Comparison of ENCODE assay signal across 8 mouse cellular contexts in the genomic region with DNA sequence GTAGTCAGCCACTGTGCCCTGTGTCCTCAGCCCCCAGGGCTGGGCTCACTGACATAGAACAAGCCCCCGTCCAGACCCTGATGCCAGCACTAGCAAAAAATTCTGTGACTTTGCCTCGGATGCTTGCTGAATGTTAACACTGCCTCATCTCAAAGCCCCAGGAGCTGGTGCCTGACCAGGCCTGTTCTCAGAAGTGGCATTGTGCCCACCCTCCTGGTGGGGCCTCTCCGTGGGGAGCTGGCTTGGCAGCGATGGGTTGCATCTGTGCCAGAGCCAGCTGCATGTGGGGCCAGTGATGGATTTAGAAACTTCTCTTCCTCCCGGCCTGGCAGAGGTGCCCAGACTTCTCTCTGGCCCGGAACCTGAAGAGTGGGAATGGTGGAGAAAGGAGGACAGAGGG. TPM values are rescaled to one million over a fixed set of nuclear protein-coding genes. Genes with fewer than 3 reads are reported as not detected.
DNase-seq lines count a peak whose midpoint lies in the region; ATAC-seq lines count a peak whose summit lies in the region.

No protein-coding gene starts in this region.

- 39% methylated on average over 6 of the region's 6 CpGs for WGBS in embryonic facial prominence, embryonic 15.5 days
- 59% methylated on average over 6 of the region's 6 CpGs for WGBS in heart, embryonic 13.5 days

- peak overlapping the region; percentile 93 for H3K27ac ChIP-seq in embryonic facial prominence, embryonic 15.5 days (replicated peaks)
- peak overlapping the region; percentile 93 for H3K27ac ChIP-seq in heart, embryonic 13.5 days (replicated peaks)

- H3K36me3 ChIP-seq in embryonic facial prominence, embryonic 15.5 days: no peaks in the 10 kb centered on the region
- no peaks in the 10 kb centered on the region for H3K36me3 ChIP-seq in heart, embryonic 13.5 days

- H3K4me1 ChIP-seq in embryonic facial prominence, embryonic 15.5 days: peaks cover 47% of the 10 kb centered on the region
- H3K4me1 ChIP-seq in heart, embryonic 13.5 days: peaks cover 56% of the 10 kb centered on the region

- peak; percentile 73 for ATAC-seq in embryonic facial prominence, embryonic 15.5 days (ENCODE audit: insufficient number of reproducible peaks, low FRiP score, low TSS enrichment, low read depth)
- ATAC-seq in heart, embryonic 13.5 days (ENCODE audit: extremely low read depth, insufficient number of reproducible peaks, low FRiP score, low TSS enrichment): no peak

- no peak overlapping the region for H3K4me3 ChIP-seq in embryonic facial prominence, embryonic 15.5 days (replicated peaks)
- no peak overlapping the region for H3K4me3 ChIP-seq in heart, embryonic 13.5 days

- DNase-seq in urinary bladder, postnatal 25 days (ENCODE audit: low spot score): peak; percentile 22
- no peak for DNase-seq in urinary bladder, adult 2 months (ENCODE audit: low spot score)
- DNase-seq in left cerebral cortex, postnatal 10 days (ENCODE audit: extremely low spot score in 1 of 2, low spot score in 2 of 2): peak; percentile 89 to 91
- peak; percentile 84 for DNase-seq in right cerebral cortex, postnatal 4 days
- DNase-seq in B cell, adult 2 months: no peak
- no peak for DNase-seq in thymus, postnatal 4 days

- H3K27me3 ChIP-seq in embryonic facial prominence, embryonic 15.5 days: no peaks in the 10 kb centered on the region
- H3K27me3 ChIP-seq in heart, embryonic 13.5 days (replicated peaks): no peaks in the 10 kb centered on the region

- H3K9ac ChIP-seq in embryonic facial prominence, embryonic 15.5 days: no peak overlapping the region
- peak overlapping the region; percentile 74 for H3K9ac ChIP-seq in heart, embryonic 13.5 days

- intact Hi-C loops in left cerebral cortex, postnatal 10 days (cut with DNase I): loop anchor here (2.0 to 10.0 kb wide), 2 partner anchors 29 to 235 kb away; no protein-coding TSS in a partner anchor

- no peaks in the 10 kb centered on the region for H3K9me3 ChIP-seq in embryonic facial prominence, embryonic 15.5 days (replicated peaks)
- H3K9me3 ChIP-seq in heart, embryonic 13.5 days: no peaks in the 10 kb centered on the region

- peak overlapping the region; percentile 15; the same call in 1 of the 2 replicates for H3K4me2 ChIP-seq in embryonic facial prominence, embryonic 15.5 days (replicated peaks)
- H3K4me2 ChIP-seq in heart, embryonic 13.5 days: no peak overlapping the region

RNA-seq across cellular contexts. Expression of a gene that starts 30.2 kb away (rescaled TPM):
- polyA plus RNA-seq in urinary bladder, adult 2 months (2012; rRNA removed): 5.2 and 6.4 TPM in 2 replicates
- 21.4 and 25.0 TPM in 2 replicates for polyA plus RNA-seq in embryonic facial prominence, embryonic 15.5 days (2015; fragmentation: Nextera tagmentation; extraction: Ambion mirVana)
- 25.8 and 31.3 TPM in 2 replicates for polyA plus RNA-seq in heart, embryonic 13.5 days (2015; fragmentation: Nextera tagmentation; extraction: Ambion mirVana)
- 10 to 100 TPM; 33.9 to 37.5 TPM for total RNA-seq in left cerebral cortex, postnatal 10 days (2021)

RNA-seq across cellular contexts. Expression of a gene that starts 40.3 kb away (rescaled TPM):
- polyA plus RNA-seq in urinary bladder, adult 2 months (2012; rRNA removed): 54.3 and 68.9 TPM in 2 replicates
- polyA plus RNA-seq in embryonic facial prominence, embryonic 15.5 days (2015; fragmentation: Nextera tagmentation; extraction: Ambion mirVana): 67.0 and 67.6 TPM in 2 replicates
- 61.2 and 64.8 TPM in 2 replicates for polyA plus RNA-seq in heart, embryonic 13.5 days (2015; fragmentation: Nextera tagmentation; extraction: Ambion mirVana)
- total RNA-seq in left cerebral cortex, postnatal 10 days (2021): 10 to 100 TPM; 47.5 to 50.0 TPM

Comparison
In these comparisons a context has a peak if more than half of its experiments do, and no peak if none do; other contexts are left out.
1. DNase-seq: peak in urinary bladder, postnatal 25 days (single experiment), left cerebral cortex, postnatal 10 days (2 of 2) and right cerebral cortex, postnatal 4 days (single experiment); none in urinary bladder, adult 2 months (single experiment), B cell, adult 2 months (0 of 2) and thymus, postnatal 4 days (single experiment).